Mouse (Mus musculus): Measurements from ENCODE around the gene Rogdi. TPM values are rescaled to one million over a fixed set of nuclear protein-coding genes. Genes with fewer than 3 reads are reported as not detected.

The Rogdi gene
- total RNA-seq, 4 experiments from 2014 or later = 4.4 to 7.8 (median 6.0) TPM

GRCm38 (mm10) chr16:4993276-4993675 lies 20.1 kb downstream of the Rogdi start:
- no peak for DNase-seq (ENCODE audit: low spot score in 2 of 2)

GRCm38 (mm10) chr16:4984717-4985116 lies 28.6 kb downstream of the Rogdi start:
- DNase-seq (ENCODE audit: low spot score in 2 of 2) = no peak

- DNase-seq (ENCODE audit: low spot score in 2 of 2) = no peak
Measured at GRCm38 (mm10) chr16:4979755-4980380, 33.5 kb downstream of the Rogdi start.

GRCm38 (mm10) chr16:4978275-4979051 lies 34.9 kb downstream of the Rogdi start:
- DNase-seq (ENCODE audit: low spot score in 2 of 2) = no peak

GRCm38 (mm10) chr16:4976180-4976579 lies 37.2 kb downstream of the Rogdi start:
- no peak for DNase-seq (ENCODE audit: low spot score in 2 of 2)

- no peak for DNase-seq (ENCODE audit: low spot score in 2 of 2)
Measured at GRCm38 (mm10) chr16:4974521-4974920, 38.8 kb downstream of the Rogdi start.

GRCm38 (mm10) chr16:4971626-4972025 lies 41.7 kb downstream of the Rogdi start:
- DNase-seq (ENCODE audit: low spot score in 2 of 2) = no peak

GRCm38 (mm10) chr16:4969055-4969843 lies 44.1 kb downstream of the Rogdi start:
- no peak for DNase-seq (ENCODE audit: low spot score in 2 of 2)

- no peak for DNase-seq (ENCODE audit: low spot score in 2 of 2)
Measured at GRCm38 (mm10) chr16:4968426-4968825, 44.9 kb downstream of the Rogdi start.

GRCm38 (mm10) chr16:4965392-4966129 lies 47.8 kb downstream of the Rogdi start:
- DNase-seq (ENCODE audit: low spot score in 2 of 2) = no peak

- DNase-seq (ENCODE audit: low spot score in 2 of 2) = no peak
Measured at GRCm38 (mm10) chr16:4964731-4965391, 48.5 kb downstream of the Rogdi start.

- peak; percentile 97 to 98 for DNase-seq (ENCODE audit: low spot score in 2 of 2)
Measured at GRCm38 (mm10) chr16:4963797-4964709, 49.3 kb downstream of the Rogdi start, which contains the start of gene Anks3. Gene Anks3, minus strand, starts transcription at chr16:4964205.

- no peak for DNase-seq (ENCODE audit: low spot score in 2 of 2)
Measured at GRCm38 (mm10) chr16:4963346-4963745, 50.0 kb downstream of the Rogdi start.

- no peak for DNase-seq (ENCODE audit: low spot score in 2 of 2)
Measured at GRCm38 (mm10) chr16:4960260-4960659, 53.1 kb downstream of the Rogdi start.

Other genes with a start within 250 kb of the Rogdi start
- gene Cdip1, start 223.3 kb downstream of the Rogdi start, total RNA-seq (2022) = 10 to 100 TPM; 68.2 to 77.8 (median 71.6) TPM
- not detected for gene 4930562C15Rik, start 178.1 kb downstream of the Rogdi start, total RNA-seq (2022)
- gene Ubald1, start 133.2 kb downstream of the Rogdi start, total RNA-seq (2022) = 10 to 100 TPM; 28.6 to 40.8 (median 34.3) TPM
- 10 to 100 TPM; 52.1 to 66.7 (median 55.3) TPM for gene Mgrn1, start 127.3 kb downstream of the Rogdi start, total RNA-seq (2022)
- gene Nudt16l1, start 74.8 kb downstream of the Rogdi start, total RNA-seq (2022) = 10 to 100 TPM; 10.0 to 12.9 (median 12.7) TPM
- 10 to 100 TPM in 3 of 4 experiments, 1 to 10 TPM in 1; 8.1 to 14.2 (median 12.0) TPM for gene Anks3, start 49.3 kb downstream of the Rogdi start, total RNA-seq (2022)
- gene Sept12, start 15.7 kb downstream of the Rogdi start, total RNA-seq (2022) = not detected
- gene Smim22, start 6.3 kb downstream of the Rogdi start, total RNA-seq (2022) = not detected
- 10 to 100 TPM; 31.2 to 34.1 (median 33.6) TPM for gene Glyr1, start 36.3 kb upstream of the Rogdi start, total RNA-seq (2022)
- 10 to 100 TPM; 21.9 to 25.6 (median 23.0) TPM for gene Ubn1, start 36.5 kb upstream of the Rogdi start, total RNA-seq (2022)
- 1 to 10 TPM; 2.1 to 4.6 (median 3.4) TPM for gene Ppl, start 118.9 kb upstream of the Rogdi start, total RNA-seq (2022)
- gene Sec14l5, start 133.6 kb upstream of the Rogdi start, total RNA-seq (2022) = 10 to 100 TPM in 2 of 4 experiments, 1 to 10 TPM in 2; 8.2 to 10.6 (median 9.9) TPM
- gene Nagpa, start 190.5 kb upstream of the Rogdi start, total RNA-seq (2022) = 1 to 10 TPM; 6.2 to 7.3 (median 6.6) TPM
- 1 to 10 TPM; 2.7 to 3.5 (median 3.0) TPM for gene AU021092, start 208.7 kb upstream of the Rogdi start, total RNA-seq (2022)
- gene Alg1, start 220.1 kb upstream of the Rogdi start, total RNA-seq (2022) = 10 to 100 TPM; 10.5 to 11.8 (median 11.0) TPM
- 1 to 10 TPM; 6.7 to 10.0 (median 8.0) TPM for gene Eef2kmt, start 242.4 kb upstream of the Rogdi start, total RNA-seq (2022)